Mouse (Mus musculus) spleen, postnatal 14 days (tissue): ENCODE data around the gene Tfeb.
A peak's percentile ranks its signal among the peaks of the same experiment; 100 is the strongest.

ENCODE experiments used
- DNase-seq, 2 experiments: peaks; one replicate each; pipeline ENCODE4 v3.0.0; 2021 to 2022; ENCODE audit warnings: low spot score in 2 of 2

The Tfeb gene

DNA sequence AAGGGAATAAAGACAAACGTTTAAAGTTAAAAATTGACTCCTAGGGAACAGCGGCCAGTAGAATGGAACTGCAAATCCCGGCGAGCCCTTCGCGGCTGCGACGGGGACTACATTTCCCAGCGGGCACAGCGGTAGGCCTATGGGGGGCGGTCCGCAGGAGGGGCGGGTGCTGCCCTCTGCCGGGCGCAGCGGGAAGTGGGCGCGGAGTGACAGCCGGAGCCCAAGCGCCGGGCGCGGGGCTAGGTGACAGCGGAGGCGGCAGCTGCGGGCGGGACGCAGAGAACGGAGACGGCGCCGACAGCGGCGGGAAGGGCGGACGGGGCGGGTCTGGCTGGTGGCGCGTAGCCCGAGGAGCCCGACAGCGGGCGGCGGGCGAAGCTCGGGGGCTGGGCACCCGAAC, at the start of gene Tfeb:
Gene Tfeb (plus strand): TSS at position 175 of the 400 bp plus-strand sequence.
- DNase-seq = peak; percentile 97 to 99

DNA sequence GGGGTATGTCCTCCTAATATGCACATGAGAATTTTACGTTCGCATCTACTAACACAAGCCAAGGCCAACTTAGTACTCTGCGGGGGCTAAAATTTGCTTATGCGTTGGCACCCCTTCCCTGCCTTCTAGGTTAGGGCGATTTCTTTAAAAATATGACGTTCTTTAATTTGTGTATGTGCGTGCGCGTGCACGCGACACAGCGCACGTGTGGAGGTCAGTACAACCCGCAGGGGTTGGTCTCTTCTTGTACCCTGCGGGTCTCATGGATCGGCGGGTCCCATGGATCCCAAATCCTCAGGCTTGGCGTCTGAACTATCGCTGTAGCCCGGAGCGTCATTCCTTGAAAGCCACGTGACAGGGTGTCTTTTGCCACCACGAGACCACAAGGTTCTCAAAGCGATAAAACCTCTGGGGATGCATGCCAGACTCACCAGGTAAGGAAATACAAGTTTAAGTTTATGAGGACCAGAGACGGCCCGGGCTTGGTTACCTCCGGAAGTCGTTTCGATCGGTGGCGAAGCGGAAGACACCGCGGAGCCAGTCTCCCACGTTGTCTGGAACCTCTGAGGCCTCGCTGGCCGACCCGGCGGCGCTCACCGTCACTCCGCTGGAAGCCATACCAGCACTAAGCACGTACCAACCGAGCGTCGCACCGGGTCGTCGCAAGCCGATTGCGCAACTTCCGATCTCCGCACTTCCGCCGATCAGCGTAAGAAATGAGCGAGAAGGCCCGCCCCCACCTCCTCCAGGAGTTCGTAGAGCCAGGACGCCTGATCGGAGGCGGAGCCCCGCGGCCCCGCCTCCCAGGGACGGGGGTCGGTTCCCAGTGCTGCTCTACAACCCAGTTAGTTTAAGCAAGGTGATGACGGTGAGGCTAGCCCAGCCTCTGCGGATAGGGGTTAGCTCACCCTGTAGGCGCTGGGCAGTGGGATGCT, 49.2 kb upstream of the Tfeb start:
- DNase-seq = peak; percentile 80 to 88

DNA sequence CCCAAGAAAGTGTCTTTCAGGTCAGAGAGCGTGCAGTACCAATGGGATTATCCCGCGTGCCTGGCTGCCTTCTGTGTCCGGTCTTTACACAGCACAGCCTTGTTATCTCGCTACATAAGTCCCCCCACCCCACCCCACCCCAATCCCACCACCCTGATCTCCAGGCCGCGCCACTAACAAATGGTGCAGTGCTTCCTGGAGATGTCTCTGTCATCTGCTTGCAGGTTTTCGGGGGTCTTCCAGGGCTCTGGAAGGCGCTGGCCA, 48.6 kb upstream of the Tfeb start, which contains the start of gene Tomm6:
Gene Tomm6 (minus strand): TSS at position 43 of the 264 bp plus-strand sequence.
- DNase-seq = no peak

DNA sequence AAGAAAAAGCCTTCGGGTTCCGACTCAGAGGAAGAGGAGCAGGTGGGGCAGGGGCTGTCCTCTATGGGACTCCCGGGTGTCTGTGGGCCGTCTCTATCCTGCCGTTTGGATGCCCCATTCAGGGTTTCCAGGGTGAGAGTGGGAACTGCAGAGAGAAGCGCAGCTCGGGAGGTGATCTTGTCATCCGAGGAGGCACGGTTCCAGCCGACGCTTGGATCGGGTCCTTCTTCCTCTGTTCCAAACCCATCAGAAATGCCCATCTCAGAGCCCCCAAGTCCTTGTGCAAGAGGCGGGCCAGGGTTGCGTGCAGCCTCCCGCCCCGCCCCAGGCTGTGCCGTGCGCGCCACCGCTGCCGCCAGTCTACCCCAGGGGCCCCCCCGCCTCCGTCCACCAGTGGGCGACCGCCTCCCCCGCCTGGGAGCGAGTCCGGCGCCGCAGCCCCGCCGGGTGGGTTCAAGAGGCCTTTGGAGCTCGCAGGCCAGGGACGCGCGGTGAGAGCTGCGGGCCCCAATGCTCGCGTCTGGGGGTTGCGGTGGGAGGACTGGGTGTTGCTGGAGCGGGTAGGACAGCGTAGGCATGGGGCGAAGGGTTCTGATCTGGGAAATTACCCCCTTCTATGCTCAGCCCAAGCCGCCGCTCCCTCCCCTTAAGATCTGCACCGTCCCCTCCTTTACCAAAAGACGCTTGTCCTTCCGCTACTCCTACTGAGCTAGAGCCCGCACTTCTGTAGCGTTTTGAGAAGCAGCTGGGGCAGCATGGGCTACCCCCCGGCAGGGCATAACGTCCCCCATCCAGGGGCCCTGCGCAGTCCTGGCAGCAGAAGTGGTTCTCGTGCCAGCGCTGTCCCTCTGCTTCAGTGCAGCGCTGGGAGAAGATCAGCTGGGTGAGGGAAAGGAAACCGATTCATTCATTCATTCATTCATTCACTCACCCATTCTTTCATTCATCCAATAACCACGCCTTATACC, 47.9 kb upstream of the Tfeb start, which contains the start of gene Frs3:
Gene Frs3 (plus strand): TSS at position 423 of the 968 bp plus-strand sequence.
- peak; percentile 33 to 49 for DNase-seq

DNA sequence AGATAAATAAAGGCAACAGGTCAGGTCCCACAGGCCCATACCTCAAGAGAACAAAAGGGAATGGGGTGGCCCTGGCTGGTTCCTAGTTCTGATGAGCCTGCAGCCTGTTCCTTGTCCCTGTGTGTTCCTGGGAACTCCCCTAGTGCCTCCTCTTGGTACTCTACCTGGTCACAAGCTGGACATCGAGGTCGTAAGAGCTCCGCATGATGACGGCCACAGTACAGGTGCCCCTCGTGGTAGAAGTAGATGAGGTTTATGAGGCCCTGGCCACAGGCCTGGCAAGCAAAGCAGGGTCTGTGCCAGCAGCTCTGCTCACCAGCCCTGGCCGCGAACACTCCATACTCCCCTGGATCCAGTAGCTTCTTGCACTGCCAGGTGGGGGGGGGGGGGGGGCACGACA, 46.9 kb upstream of the Tfeb start:
- no peak for DNase-seq

DNA sequence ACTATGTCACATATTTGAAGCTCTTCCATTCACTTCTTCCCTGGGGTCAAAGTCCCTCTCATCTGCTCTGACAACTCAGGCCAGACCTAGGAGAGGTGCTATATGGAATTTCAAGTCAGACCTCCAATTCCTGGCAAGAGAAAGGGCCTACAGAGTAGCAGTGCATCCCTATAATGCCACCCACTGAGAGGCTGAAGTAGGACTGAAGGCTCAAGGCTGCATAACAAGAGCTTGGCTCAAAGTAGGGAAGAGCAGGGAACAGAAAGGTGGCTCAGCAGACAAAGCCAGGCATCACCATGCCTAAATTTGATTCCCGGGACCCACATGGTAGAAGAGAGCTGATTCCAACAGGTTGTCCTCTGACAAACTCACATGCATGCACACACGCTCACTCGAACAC, 45.2 kb upstream of the Tfeb start:
- DNase-seq = no peak

DNA sequence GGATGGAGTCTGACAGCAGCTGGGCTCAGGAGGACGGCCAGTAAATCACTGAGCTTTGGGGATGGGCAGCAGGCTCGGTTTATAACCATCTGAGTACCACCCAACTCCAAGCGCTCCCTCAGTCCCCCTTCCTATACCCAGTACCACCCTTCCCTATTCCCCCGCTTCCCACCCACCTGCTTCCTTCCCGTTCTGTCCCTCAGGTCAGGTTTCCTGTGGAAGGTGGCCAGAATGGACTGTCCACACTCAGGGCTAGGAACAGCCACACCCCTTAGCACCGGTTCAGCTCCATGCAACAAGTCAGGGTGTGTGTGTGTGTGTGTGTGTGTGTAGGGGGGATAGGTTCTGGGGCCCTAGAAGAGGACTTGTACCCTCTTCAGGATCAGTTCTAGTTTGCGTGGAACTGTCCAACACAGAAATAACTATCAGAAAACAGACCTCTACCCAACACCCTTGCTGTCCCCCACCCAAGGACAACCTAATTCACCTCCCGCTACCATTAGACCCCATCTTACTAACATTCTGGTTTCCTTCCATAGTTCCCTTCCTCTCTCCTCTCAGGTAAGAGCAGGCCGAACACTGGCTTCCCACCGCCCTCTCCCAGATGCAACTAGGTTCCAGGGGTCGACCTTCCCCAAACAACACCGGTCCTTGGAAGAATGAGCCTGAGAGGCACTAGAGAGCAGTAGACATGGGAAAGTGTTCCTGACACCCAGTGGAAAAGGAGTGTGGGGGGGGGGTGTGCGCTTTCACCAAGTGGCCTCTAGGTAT, 43.0 kb upstream of the Tfeb start:
- no peak for DNase-seq

DNA sequence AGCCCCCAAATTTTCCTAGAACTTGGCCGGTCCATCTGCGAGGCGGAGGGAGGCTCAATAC, 42.6 kb upstream of the Tfeb start, which contains the start of gene Gm21981:
Gene Gm21981 (minus strand): TSS at position 14 of the 61 bp plus-strand sequence.
- no peak for DNase-seq

DNA sequence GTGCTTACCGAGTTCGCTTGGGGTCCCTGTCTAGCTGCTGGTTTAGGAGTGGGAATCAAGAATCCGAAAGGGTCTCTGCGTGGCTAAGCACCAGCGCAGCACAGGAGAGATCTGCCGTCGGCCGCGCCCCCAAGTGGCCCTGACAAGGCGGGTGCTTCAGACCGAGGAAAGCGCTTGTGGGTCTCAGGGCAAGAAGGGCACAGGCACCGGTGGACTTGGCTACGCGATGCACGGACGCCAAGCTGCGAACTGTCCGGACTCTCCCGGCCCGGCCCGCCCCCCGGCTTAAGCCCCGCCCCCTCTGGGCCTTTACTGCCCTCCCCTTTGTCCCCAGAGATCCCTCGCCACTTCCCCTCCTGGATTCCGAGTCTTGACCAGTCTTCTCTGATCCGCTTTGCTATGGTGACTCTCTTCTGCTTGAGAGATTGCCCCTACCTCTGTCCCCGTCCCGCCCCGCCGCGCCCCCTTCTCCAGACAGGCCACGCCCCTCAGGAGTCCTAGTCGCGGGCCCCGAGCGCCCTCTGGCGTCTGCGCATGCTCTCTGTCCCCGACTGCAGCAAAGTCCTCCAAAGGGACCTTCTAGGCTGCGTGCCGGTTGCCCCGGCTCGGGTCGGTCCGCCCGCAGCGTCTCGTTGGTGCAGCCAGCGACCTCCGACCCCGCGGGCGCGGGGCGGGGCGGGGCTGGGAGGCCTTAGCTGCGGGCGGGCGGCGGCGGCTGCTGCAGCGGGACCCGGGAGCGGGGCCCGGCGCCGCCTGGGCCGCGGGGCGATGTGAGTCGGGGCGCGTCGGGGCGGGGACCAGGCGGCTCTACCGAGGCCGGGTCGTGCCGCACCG, 42.1 kb upstream of the Tfeb start, which contains the start of gene Prickle4:
Gene Prickle4 (minus strand): TSS at position 234 of the 834 bp plus-strand sequence.
- peak; percentile 89 to 95 for DNase-seq

DNA sequence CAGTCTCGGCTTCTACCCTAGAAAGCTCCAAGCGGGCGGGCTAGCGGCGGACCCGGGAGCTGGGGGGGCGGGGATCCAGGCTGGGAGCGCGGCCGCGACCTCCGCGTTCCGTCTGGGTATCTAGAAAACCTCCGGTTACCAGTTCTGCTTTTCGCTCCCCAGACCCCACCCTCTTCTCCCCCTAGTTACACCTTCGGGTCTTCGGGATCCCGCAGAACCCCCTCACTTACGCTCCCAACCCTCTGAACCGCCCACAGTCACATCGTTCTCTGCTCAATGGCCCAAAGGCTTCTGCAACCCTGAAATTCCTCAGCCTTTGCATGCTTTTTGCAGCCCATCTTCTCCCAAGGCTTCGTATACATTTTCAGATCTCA, 41.5 kb upstream of the Tfeb start:
- DNase-seq = no peak

DNA sequence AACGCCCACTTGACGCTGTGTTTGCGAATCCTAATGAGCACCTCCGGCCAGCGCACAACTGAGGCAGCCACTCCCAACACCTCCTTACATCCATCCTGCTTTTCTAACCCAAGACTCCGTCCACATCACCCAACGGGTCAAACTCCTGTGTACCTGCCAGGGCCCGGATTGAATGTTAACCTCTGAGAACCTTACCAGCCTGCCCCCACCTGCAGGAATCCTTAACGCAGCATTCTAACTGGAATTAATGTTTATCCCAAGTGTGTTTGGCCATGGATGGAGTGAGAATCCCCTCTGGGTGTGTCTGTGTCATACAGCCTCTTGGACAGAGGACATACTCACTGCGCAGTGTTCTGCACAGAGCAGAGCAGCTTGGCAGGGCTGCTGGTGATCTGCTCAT, 38.7 kb upstream of the Tfeb start:
- DNase-seq = no peak

DNA sequence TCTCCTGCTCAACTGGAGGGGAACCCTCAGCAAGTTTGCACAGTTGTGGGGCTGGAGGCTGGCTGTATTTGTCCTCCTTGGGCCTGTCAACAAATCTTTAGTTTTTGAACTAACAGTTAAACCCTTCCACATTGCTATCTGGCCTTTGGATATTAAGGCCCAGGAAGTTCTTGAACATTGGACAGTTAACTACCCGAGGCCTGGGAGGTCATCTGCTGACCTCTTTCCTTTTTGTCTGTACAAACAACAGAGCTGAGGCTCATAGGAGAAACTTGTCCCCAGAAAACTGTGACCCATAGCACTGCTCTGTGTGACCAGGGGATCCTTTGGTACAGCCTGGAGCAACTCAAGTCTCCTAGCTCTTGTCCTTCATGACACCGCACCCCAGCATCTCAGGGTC, 37.8 kb upstream of the Tfeb start:
- no peak for DNase-seq

DNA sequence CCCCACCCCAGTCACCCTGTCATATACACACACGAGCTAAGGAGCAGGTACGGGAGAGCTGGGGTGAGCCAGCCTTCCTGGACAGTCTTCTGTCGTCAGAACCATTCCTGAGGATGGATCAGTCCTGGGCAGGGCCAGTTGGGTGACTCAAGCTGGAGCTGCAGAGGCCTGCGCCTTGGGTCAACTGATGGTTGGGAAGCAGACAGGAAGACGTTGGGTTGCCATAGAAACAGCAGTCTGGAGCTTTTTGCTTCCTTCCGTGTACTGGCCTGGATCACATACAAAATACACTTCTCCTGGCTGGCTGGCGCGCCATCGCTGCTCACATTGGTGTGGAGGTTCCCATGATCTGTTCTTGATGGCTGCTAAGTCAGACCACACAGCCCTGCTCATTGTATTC, 35.0 kb upstream of the Tfeb start:
- no peak for DNase-seq

DNA sequence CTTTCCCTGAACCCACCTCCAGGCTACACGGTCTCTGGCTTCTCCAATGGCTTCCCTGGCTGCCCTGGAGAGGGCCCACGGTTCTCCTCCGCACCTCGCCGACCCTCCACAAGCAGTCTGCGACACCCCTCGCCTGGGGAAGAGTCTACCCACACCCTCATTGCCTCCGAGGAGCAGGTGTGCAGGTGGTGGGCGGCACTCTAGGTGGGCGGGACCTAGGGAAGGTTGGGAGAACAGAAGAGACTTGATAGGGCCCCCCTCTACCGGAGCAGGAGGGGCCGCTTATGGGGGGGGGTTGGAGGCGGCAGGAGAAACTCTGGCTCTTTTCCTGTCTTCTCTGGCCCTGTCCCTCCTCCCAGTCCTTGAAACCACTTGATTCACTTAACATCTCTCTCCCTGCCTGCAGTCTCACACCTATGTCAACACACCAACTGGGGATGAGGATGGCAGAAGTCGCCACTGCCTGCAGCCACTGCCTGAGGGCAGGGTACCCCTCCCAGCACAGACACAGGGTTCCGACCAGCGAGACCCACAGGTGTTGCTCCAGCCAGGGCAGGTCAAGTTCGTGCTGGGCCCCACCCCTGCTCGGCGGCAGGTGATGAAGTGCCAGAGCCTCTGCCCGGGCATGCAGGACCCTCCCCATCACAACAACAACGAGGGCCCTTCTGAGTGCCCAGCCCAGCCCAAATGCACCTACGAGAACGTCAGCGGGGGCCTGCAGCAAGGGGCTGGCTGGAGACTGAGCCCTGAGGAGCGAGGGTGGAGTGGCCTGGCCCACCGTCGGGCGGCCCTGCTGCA, 34.1 kb upstream of the Tfeb start:
- no peak for DNase-seq

DNA sequence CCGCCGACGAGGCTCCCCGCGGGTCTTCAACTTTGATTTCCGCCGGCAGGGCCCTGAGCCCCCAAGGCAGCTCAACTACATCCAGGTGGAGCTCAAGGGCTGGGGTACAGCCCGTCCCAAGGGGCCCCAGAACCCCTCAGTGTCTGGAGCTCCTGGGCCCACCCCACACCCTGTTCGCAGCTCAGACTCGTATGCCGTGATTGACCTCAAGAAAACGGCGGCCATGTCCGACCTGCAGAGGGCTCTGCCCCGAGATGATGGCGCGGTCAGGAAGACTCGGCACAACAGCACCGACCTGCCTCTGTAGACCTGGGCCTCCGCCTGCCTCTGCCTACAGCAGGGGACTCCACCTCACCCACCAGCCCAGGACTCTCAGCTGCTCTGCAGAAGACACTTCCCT, 33.3 kb upstream of the Tfeb start:
- no peak for DNase-seq

DNA sequence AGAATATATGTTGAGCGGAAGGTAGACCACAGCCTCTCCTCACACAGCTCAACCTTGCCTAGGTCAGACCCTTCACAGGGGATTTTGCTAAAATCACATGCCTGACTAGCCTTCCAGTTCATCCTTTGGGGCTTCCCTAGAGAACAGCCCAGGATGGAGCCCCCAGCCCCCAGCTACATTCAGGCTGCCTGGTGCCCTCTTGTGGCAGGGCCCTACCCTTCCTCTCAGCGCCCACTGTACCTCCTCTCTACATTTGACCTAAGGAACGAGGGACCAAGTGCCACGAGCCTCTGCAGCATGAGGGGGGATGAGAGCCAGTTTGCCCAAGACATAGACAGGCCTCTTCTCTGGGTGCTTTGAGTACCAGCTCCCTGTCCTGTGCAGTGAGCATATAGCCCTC, 32.1 kb upstream of the Tfeb start:
- no peak for DNase-seq

DNA sequence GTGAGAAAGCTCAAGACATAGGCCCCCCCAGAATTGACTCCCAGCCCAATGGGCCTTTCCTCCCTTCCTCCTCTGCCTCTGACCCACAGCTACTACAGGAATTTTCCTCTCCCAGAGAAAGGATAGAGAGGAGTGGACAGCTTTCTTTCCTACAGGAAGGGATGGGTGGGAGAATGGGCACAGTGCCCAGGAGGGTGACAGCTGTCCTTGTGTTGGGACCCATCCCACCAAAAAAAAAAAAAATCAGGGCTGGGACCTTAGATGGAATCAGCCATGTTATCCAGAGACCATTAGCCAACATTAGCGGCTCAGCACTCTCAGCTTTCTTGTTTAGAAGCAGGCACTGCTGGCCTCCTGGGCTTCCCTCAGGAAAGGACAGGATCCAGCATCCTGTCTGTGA, 30.6 kb upstream of the Tfeb start:
- no peak for DNase-seq

DNA sequence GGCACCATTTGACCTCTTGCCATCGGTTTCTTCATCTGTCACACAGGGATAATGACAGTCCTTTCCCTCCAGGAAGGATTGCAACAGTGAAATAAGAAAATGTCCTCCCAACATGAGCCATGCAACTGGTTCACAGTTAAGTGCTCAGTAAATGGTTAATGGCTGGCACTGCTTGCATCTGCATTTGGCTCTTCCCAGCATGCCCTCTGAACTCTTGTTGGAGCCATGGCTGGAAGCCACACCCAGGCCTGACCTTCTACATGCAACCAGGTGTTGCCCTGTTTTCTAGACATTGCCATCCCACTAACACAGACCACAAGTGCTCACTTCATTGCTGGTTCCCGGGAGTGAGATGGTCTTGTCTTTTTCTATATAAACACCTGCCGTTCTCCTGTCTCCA, 28.9 kb upstream of the Tfeb start:
- no peak for DNase-seq

DNA sequence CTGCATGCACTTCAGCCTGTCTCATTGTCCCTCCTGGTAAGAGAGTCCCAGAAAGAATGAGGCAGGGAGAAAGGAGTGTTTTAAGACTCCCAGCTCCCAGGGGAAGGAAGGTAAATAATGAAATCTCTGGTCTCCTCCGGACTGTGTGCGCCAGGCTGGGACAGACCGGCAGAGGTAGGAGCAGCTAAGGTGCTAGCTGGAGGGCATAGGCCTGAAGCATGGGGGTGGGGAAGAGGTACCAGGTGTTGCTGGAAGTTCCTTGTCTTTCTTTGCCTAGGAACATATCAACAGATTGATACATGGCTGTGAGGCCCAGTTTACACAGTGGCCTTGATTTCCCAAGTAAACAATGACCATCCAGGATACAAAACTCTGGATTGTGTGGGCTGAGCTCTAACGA, 27.9 kb upstream of the Tfeb start:
- DNase-seq = no peak

DNA sequence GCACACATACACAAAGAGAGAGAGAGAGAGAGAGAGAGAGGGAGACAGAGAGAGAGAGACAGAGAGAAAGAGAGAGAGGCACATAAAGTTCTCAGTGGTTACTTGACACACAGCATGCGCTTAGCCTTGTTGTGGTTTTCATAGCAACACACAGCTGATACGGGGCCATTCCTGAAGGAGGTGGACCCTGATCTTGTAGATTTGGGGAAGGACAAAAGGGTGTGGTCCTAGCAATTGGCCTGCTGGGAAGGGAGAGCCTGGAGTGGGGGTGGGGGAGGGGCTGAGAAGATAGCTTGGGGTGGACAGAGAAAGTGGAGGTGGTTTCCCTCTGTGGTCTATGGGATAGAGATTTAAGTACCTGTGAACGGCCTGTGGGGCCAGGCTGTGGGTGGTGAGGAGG, 26.8 kb upstream of the Tfeb start:
- no peak for DNase-seq

DNA sequence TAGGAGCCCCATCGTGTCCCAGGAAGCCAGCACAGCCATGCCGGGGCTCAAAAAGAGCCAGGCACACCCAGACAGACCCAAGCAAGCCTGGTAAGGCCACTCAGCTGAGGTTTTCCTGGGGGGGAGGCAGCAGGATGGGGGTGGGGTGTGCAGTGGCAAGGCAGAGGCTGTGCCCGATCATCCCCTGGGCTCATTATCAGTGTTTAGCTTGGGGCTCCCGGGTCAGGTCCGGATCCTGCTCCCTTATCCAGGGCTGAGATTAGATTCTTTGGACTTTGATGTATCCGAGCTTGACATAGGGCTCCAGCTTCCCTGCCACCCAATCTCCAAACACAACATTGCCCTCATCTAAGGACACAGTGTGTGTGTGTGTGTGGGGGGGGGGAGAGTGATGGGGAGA, 24.9 kb upstream of the Tfeb start:
- DNase-seq = no peak
